In the genomic region with DNA sequence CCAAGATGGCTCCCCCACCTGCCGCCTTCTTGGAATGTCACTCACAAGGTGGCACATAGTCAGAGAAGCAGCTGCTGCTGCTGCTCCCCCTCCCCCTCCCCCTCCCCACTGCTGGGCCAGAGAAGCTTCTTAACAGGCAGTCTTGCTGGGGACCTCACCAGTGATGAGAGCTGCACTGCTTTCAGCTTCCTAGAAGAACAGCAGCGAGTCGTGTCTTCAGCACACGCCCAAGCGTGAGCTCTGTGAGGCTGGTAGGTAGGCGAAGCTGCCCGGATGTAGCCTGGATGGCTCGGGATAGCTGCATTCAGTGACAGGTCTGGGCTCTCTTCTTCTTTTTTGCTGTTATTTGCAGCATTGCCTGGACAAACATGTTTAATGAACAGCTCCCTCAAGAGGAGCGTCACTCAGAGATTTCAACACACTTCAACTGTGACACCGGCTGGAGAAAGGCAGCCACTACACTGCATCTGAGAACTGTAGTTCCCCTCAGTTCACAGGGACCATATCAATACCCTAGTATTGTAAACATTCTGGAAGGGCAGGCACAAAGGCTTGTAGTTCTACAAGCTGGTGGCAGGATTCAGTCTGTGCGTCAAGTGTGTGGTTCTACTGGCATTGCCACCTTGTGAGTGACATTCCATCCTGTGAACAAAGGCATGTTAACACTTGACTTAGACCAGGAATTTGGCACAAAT, we compare ENCODE assay signal across 14 mouse cellular contexts. TPM values are rescaled to one million over a fixed set of nuclear protein-coding genes. Genes with fewer than 3 reads are reported as not detected.
DNase-seq lines count a peak whose midpoint lies in the region; ATAC-seq and TF ChIP-seq lines count a peak whose summit lies in the region.
"Had no signal": no experiment of that assay in that cellular context is flagged by ENCODE, and none has a peak within 500 bp of the region (broad histone marks: within the 10 kb centered on the region; RNA-seq: fewer than 3 reads in every experiment).

No protein-coding gene starts in this region.

- WGBS in kidney, adult 2 months, result 85% methylated on average over 11 of the region's 11 CpGs
- 87% methylated on average over 11 of the region's 11 CpGs for WGBS in hindbrain, embryonic 10.5 days
- 86% methylated on average over 11 of the region's 11 CpGs for WGBS in hindbrain, embryonic 14.5 days

- no peaks in the 10 kb centered on the region for H3K9me3 ChIP-seq in hindbrain, embryonic 10.5 days
- no peaks in the 10 kb centered on the region for H3K9me3 ChIP-seq in hindbrain, embryonic 14.5 days (ENCODE audit: control insufficient read depth, low read length)
- H3K9me3 ChIP-seq: intestine, embryonic 15.5 days had no signal

- no peaks in the 10 kb centered on the region for H3K36me3 ChIP-seq in kidney, adult 2 months (ENCODE audit: control insufficient read depth, insufficient read depth, low read length)
- 0 out of 2 replicates have a peak, but pooled peaks cover 3% of the 10 kb centered on the region for H3K36me3 ChIP-seq in hindbrain, embryonic 10.5 days
- H3K36me3 ChIP-seq in hindbrain, embryonic 14.5 days (replicated peaks; ENCODE audit: control insufficient read depth, insufficient read depth), result no peaks in the 10 kb centered on the region
- H3K36me3 ChIP-seq: intestine, embryonic 15.5 days had no signal

- no peaks in the 10 kb centered on the region for H3K27me3 ChIP-seq in kidney, adult 2 months (replicated peaks; ENCODE audit: control insufficient read depth, insufficient read depth, low read length)
- H3K27me3 ChIP-seq in hindbrain, embryonic 10.5 days (ENCODE audit: insufficient read depth, poor library complexity, severe bottlenecking), result no peaks in the 10 kb centered on the region
- no peaks in the 10 kb centered on the region for H3K27me3 ChIP-seq in hindbrain, embryonic 14.5 days (ENCODE audit: control insufficient read depth, insufficient read depth, low read length)
- H3K27me3 ChIP-seq: intestine, embryonic 15.5 days had no signal

- H3K4me2 ChIP-seq in hindbrain, embryonic 14.5 days (replicated peaks), result no peak overlapping the region
- H3K4me2 ChIP-seq: intestine, embryonic 15.5 days had no signal

- H3K27ac ChIP-seq in kidney, adult 2 months (ENCODE audit: insufficient read depth, low read depth, low read length), result no peak overlapping the region
- no peak overlapping the region for H3K27ac ChIP-seq in hindbrain, embryonic 10.5 days
- H3K27ac ChIP-seq in hindbrain, embryonic 14.5 days, result no peak overlapping the region
- H3K27ac ChIP-seq: intestine, embryonic 15.5 days had no signal

- no peak for TF ChIP-seq POLR2A in kidney, adult 2 months (IDR thresholded peaks at IDR 0.05; ENCODE audit: low read depth, low read length)

- peak; percentile 51 for TF ChIP-seq CTCF in kidney, adult 2 months (conservative IDR thresholded peaks at IDR 0.05; ENCODE audit: insufficient read depth, insufficient read length, low read depth, low read length)

- H3K9ac ChIP-seq in hindbrain, embryonic 14.5 days, result no peak overlapping the region
- H3K9ac ChIP-seq: intestine, embryonic 15.5 days had no signal

- H3K4me1 ChIP-seq in kidney, adult 2 months (ENCODE audit: control insufficient read depth, insufficient read depth, low read length), result 0 out of 2 replicates have a peak, but pooled peaks cover under 1% of the 10 kb centered on the region
- 0 out of 2 replicates have a peak, but pooled peaks cover 4% of the 10 kb centered on the region for H3K4me1 ChIP-seq in hindbrain, embryonic 10.5 days (replicated peaks)
- no peaks in the 10 kb centered on the region for H3K4me1 ChIP-seq in hindbrain, embryonic 14.5 days (replicated peaks; ENCODE audit: control insufficient read depth, insufficient read depth, low read length)
- H3K4me1 ChIP-seq: intestine, embryonic 15.5 days had no signal

- DNase-seq in kidney, adult 2 months, result no peak
- no peak for DNase-seq in kidney, postnatal 36 days
- DNase-seq in 416B (ENCODE audit: low read depth), result peak; percentile 39
- DNase-seq in adipocyte (ENCODE audit: low spot score), result peak; percentile 30
- peak; percentile 78 for DNase-seq in lung, postnatal 36 days
- DNase-seq in hindbrain, embryonic 10.5 days (ENCODE audit: low spot score), result no peak
- DNase-seq in hindbrain, embryonic 14.5 days (ENCODE audit: low spot score), result no peak
- DNase-seq: cerebellum, adult 11-12 months; embryo, embryonic 11 days; gastrocnemius, postnatal 36 days; layer of hippocampus, adult 9-11 months; thymus, postnatal 25 days had no signal

- ATAC-seq in hindbrain, embryonic 14.5 days (ENCODE audit: low FRiP score), result no peak
- ATAC-seq: forebrain, embryonic 14.5 days; intestine, embryonic 15.5 days had no signal

- no peak overlapping the region for H3K4me3 ChIP-seq in kidney, adult 2 months (ENCODE audit: insufficient read depth, low read depth, low read length)
- no peak overlapping the region for H3K4me3 ChIP-seq in hindbrain, embryonic 10.5 days
- H3K4me3 ChIP-seq in hindbrain, embryonic 14.5 days (replicated peaks; ENCODE audit: low read length), result no peak overlapping the region
- H3K4me3 ChIP-seq: intestine, embryonic 15.5 days had no signal

RNA-seq across cellular contexts. Expression of a gene that starts 38.5 kb away (rescaled TPM):
- polyA plus RNA-seq in kidney, adult 2 months (2012; rRNA removed), result 10.7 and 12.7 TPM in 2 replicates
- 40.0 and 41.5 TPM in 2 replicates for polyA plus RNA-seq in hindbrain, embryonic 10.5 days (2016; fragmentation: Nextera tagmentation; extraction: Ambion mirVana)
- polyA plus RNA-seq in hindbrain, embryonic 14.5 days (2014; fragmentation: Nextera tagmentation; extraction: Ambion mirVana), result 40.5 and 48.7 TPM in 2 replicates

Comparison
In these comparisons a context has a peak if more than half of its experiments do, and no peak if none do; other contexts are left out.
1. DNase-seq: peak in 416B (single experiment), adipocyte (single experiment) and lung, postnatal 36 days (single experiment); none in kidney, adult 2 months (single experiment), kidney, postnatal 36 days (0 of 2), hindbrain, embryonic 10.5 days (single experiment) and hindbrain, embryonic 14.5 days (single experiment).